Mouse (Mus musculus) lung, embryonic 14.5 days (tissue): ENCODE measurements around the gene Srsf10. TPM values are rescaled to one million over a fixed set of nuclear protein-coding genes. Genes with fewer than 3 reads are reported as not detected.

Experiments used
- ATAC-seq: fragments of 200-750 bp; cut with Nextera tagmentation; 2 replicates; pipeline ENCODE4 v1.8.0; 2017; ENCODE audit warnings: mild to moderate bottlenecking, moderate TSS enrichment, moderate library complexity; ENCODE audit not compliant: insufficient read depth
- DNase-seq: peaks from one replicate; pipeline ENCODE4 v3.0.0-alpha.2; 2015
- H3K27ac ChIP-seq: fragments of 300-500 bp; sonication (generic); 2 replicates; pipeline ENCODE4 v1.5.1; 2014; ENCODE audit warnings: low read depth, mild to moderate bottlenecking, moderate library complexity
- H3K27me3 ChIP-seq: fragments of 300-500 bp; sonication (generic); 2 replicates; pipeline ENCODE4 v1.6.1; 2014; ENCODE audit warnings: low read length, control low read depth; ENCODE audit not compliant: insufficient read depth
- H3K36me3 ChIP-seq: fragments of 300-500 bp; sonication (generic); 2 replicates; pipeline ENCODE4 v1.6.1; 2014; ENCODE audit warnings: control low read depth; ENCODE audit not compliant: insufficient read depth
- H3K4me1 ChIP-seq: fragments of 300-500 bp; sonication (generic); 2 replicates; pipeline ENCODE4 v1.6.1; 2014; ENCODE audit warnings: antibody characterized with exemption, control low read depth; ENCODE audit not compliant: insufficient read depth
- H3K4me2 ChIP-seq: fragments of 300-500 bp; sonication (generic); 2 replicates; pipeline ENCODE4 v1.6.1; 2014; ENCODE audit warnings: mild to moderate bottlenecking
- H3K4me3 ChIP-seq: fragments of 300-500 bp; sonication (generic); 2 replicates; pipeline ENCODE4 v1.5.1; 2014; ENCODE audit warnings: low read depth, low read length
- H3K9ac ChIP-seq: fragments of 300-500 bp; sonication (generic); 2 replicates; pipeline ENCODE4 v1.6.1; 2014
- H3K9me3 ChIP-seq: fragments of 300-500 bp; sonication (generic); 2 replicates; pipeline ENCODE4 v1.6.1; 2016; ENCODE audit warnings: low read depth, low read length, control low read depth
- CTCF ChIP-seq: IDR thresholded peaks from 2 replicates; pipeline ENCODE4 v1.5.1; 2016; ENCODE audit warnings: antibody characterized with exemption, low read depth
- WGBS: fragments of 180-500 bp; shearing (Covaris S2); extraction: QIAGEN DNeasy Blood & Tissue Kit; methylation state at CpG from one replicate; pipeline ENCODE4 v1.1.7; 2014; 5-methylcytosine and 5-hydroxymethylcytosine counted together
- polyA plus RNA-seq: library from polyadenylated mRNA; unstranded; fragments of >200 nt; fragmentation: Nextera tagmentation; extraction: Ambion mirVana; gene quantifications from 2 replicates; pipeline ENCODE4 v1.2.1, GENCODE M21; 2014

Srsf10 gene
- polyA plus RNA-seq, 1 experiment from 2014 or later = 322 TPM

DNA sequence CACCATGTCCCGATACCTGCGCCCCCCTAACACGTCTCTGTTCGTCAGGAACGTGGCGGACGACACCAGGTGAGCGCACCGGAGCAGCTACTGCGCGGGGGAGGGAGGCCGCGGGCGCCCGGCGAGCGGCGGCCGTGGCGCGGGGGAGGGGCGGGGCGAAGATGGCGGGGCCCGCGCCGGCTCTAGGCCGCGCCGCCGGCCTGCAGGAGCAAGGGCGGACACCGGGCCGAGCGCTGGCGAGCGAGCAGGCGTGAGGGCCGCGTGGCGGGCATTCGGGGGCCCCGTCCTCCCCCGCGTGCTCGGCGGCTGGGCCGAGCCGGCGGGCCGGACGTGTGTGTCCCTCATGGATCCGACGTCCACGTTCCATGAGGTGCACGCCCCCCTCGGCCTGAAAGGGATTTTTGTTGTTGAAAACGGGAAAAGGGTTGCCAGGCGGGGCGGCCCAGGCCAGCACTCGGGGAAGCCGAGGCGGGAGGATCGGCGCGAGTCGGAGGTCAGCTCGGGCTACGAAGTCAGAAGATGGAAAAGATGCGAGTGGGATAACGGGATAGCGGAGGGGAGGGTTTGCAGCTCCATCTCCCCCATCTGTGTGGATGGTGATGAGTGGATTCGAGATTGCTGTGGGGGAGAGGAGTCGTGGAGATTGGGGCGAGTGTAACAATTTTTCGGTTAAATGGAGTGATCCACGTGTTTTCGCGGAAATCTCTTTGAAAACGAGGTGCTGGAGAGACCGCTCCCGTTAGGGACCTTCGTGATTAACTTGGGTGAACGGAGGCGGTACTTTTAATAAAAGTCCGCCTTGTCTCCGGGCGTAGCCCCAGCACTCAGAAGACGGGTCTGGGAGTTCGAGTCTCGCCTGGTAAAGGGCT is 910 bp downstream of the Srsf10 start:
- Histone ChIP-seq H3K9me3 (no peaks in the 10 kb centered on the region), H3K9ac (peak overlapping the region; percentile 98), H3K4me1 (peaks cover 15% of the 10 kb centered on the region), H3K36me3 (peaks cover 23% of the 10 kb centered on the region), H3K27ac (peak overlapping the region; percentile 100), H3K4me2 (peak overlapping the region; percentile 91), H3K4me3 (peak overlapping the region; percentile 91), H3K27me3 (no peaks in the 10 kb centered on the region)
- ATAC-seq (peak; percentile 72), DNase-seq (peak; percentile 82)
- WGBS = under 1% methylated on average over 88 of the region's 91 CpGs
- no peak for TF ChIP-seq CTCF

- H3K27ac ChIP-seq = no peak overlapping the region
These were observed 2.1 kb downstream of the Srsf10 start for GRCm38 (mm10) chr4:135857597-135858186.

DNA sequence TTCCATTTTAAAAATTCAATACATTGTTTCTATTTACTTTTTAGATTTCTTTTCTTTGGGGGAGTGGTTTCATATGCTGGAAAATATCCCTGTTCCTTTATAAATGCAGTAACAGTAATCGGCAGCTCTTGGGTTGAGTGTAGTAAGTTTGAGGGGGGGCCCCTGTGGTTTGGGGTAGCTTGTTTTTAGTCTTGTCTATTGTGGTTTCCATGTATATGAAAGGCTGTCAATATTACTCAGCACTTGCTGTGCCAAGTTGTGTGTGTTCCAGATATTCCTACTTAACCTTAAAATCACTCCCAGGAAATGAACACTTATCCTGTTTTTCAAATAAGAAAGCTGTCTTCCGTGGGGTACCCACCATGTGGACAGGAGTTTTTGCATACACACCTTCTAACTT is 13.4 kb downstream of the Srsf10 start:
- no peak for DNase-seq
- WGBS = 55% methylated on average over 2 of the region's 2 CpGs
- no peak for ATAC-seq

More at GRCm38 (mm10) chr4:135857597-135858186, 2.1 kb downstream of the Srsf10 start:
- Histone ChIP-seq H3K9me3 (no peaks in the 10 kb centered on the region), H3K27me3 (no peaks in the 10 kb centered on the region), H3K4me3 (peak overlapping the region; percentile 91), H3K4me2 (peak overlapping the region; percentile 91), H3K4me1 (peaks cover 15% of the 10 kb centered on the region), H3K9ac (peak overlapping the region; percentile 98), H3K36me3 (peaks cover 35% of the 10 kb centered on the region)
- DNase-seq (peak; percentile 41), ATAC-seq (no peak)
- 4% methylated on average over 7 of the region's 7 CpGs for WGBS
- TF ChIP-seq CTCF = no peak

GRCm38 (mm10) chr4:135870227-135871023 is 14.9 kb downstream of the Srsf10 start:
- Histone ChIP-seq H3K9ac (no peak overlapping the region), H3K36me3 (peaks cover 49% of the 10 kb centered on the region), H3K9me3 (no peaks in the 10 kb centered on the region), H3K4me2 (peak overlapping the region; percentile 51), H3K27me3 (no peaks in the 10 kb centered on the region), H3K4me1 (peaks cover 6% of the 10 kb centered on the region; the same call in 1 of the 2 replicates), H3K27ac (peak overlapping the region; percentile 27; the same call in 1 of the 2 replicates), H3K4me3 (peak overlapping the region; percentile 67; the same call in 1 of the 2 replicates)
- 27% methylated on average over 2 of the region's 2 CpGs for WGBS
- DNase-seq (peak; percentile 21), ATAC-seq (no peak)
- TF ChIP-seq CTCF = no peak

More for the DNA sequence above, 13.4 kb downstream of the Srsf10 start:
- Histone ChIP-seq H3K4me3 (no peak overlapping the region), H3K4me2 (no peak overlapping the region), H3K9ac (no peak overlapping the region), H3K27ac (peak overlapping the region; percentile 33; the same call in 1 of the 2 replicates), H3K4me1 (peaks cover 4% of the 10 kb centered on the region; the same call in 1 of the 2 replicates), H3K9me3 (no peaks in the 10 kb centered on the region), H3K27me3 (no peaks in the 10 kb centered on the region), H3K36me3 (peaks cover 49% of the 10 kb centered on the region)
- no peak for TF ChIP-seq CTCF

GRCm38 (mm10) chr4:135872015-135872414 is 16.5 kb downstream of the Srsf10 start:
- DNase-seq (peak; percentile 29), ATAC-seq (no peak)
- no peaks in the 10 kb centered on the region for H3K9me3 ChIP-seq
- no peak for TF ChIP-seq CTCF
- no peaks in the 10 kb centered on the region for H3K27me3 ChIP-seq
- H3K27ac ChIP-seq = peak overlapping the region; percentile 4; the same call in 1 of the 2 replicates
- peak overlapping the region; percentile 80 for H3K4me2 ChIP-seq
- H3K9ac ChIP-seq = peak overlapping the region; percentile 97
- peaks cover 11% of the 10 kb centered on the region for H3K4me1 ChIP-seq
- H3K36me3 ChIP-seq = peaks cover 40% of the 10 kb centered on the region
- 22% methylated on average over 3 of the region's 3 CpGs for whole genome bisulfite sequencing
- H3K4me3 ChIP-seq = peak overlapping the region; percentile 67

DNA sequence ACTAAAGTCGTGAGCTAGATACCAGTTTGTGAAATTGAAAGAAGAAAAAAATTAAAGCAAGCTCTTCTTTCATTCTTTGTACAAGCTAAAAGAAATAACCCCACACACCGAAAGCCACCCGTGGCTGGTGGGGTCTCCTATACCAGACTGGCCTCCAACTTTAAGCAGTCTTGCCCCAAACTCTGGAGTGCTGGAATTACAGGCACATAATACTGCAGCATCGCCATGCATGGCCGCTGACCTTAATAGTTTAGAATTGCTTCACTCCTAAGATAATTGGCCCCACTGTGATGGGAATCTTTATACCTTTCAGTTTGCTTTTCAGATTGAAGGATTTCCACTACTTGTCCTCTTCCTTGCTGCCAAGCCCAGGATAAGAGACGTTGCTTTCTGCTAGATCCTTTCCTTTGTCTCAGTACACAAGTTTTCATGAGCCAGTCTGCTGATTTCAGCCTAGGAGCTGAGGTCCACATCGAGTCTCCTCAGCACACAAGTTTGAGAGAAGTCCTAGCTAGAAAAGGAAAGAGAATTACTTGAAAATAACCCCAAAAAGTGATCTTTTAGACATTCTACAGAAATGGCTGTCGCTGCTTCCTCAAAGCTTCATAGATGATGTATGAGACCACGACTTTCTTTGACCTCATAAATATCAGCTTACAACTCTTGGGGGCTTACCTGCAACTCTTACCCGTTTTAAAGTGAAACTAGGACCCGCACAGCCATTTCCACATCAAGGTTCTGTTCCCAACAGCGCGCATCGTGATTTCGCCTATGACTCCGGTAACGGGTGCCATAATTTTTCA is 17.2 kb downstream of the Srsf10 start:
- Histone ChIP-seq H3K9me3 (no peaks in the 10 kb centered on the region), H3K36me3 (peaks cover 39% of the 10 kb centered on the region), H3K9ac (peak overlapping the region; percentile 97), H3K4me2 (peak overlapping the region; percentile 80), H3K27me3 (no peaks in the 10 kb centered on the region), H3K4me1 (peaks cover 11% of the 10 kb centered on the region), H3K4me3 (peak overlapping the region; percentile 67), H3K27ac (peak overlapping the region; percentile 100)
- ATAC-seq = no peak
- 6% methylated on average over 17 of the region's 17 CpGs for WGBS
- DNase-seq = peak; percentile 53
- no peak for TF ChIP-seq CTCF
